Mouse (Mus musculus) left cerebral cortex, adult 6 months (tissue): ENCODE results near the gene Stab2. TPM values are rescaled to one million over a fixed set of nuclear protein-coding genes. Genes with fewer than 3 reads are reported as not detected.

ENCODE experiments used
- long read RNA-seq, 2 experiments: library from polyadenylated mRNA; unstranded; transcript quantifications; one replicate each; pipeline ENCODE4 v2.0.0; 2019 to 2020
- polyA plus RNA-seq: library from polyadenylated mRNA; unstranded; fragments of <200 nt; fragmentation: Nextera tagmentation; gene quantifications from 2 replicates; pipeline ENCODE4 v1.2.3, GENCODE M21; 2021

Stab2 gene
- polyA plus RNA-seq, result 0.05 and 0.40 TPM in 2 replicates
- long read RNA-seq, experiment 1, result 0 reads
- long read RNA-seq, experiment 2, result 0 reads

GRCm38 (mm10) chr10:87007385-87008214, at the start of gene Stab2:
TSS of gene Stab2 (minus strand) at chr10:87008025.

Other genes with a start within 250 kb of the Stab2 start
- 1.4 TPM in 1 of 2 replicates, not detected in the other for gene Gm49358, start 244.1 kb downstream of the Stab2 start, polyA plus RNA-seq
- 4.0 and 7.2 TPM in 2 replicates for gene Nt5dc3, start 229.0 kb downstream of the Stab2 start, polyA plus RNA-seq
- not detected in 2 replicates for gene 1700113H08Rik, start 50.0 kb upstream of the Stab2 start, polyA plus RNA-seq